Comparison of ENCODE assay signal across 16 mouse cellular contexts in genomic region chr3:69797533-69797932, GRCm38 (mm10).
DNase-seq lines count a peak whose midpoint lies in the region; ATAC-seq lines count a peak whose summit lies in the region.
"Had no signal": no experiment of that assay in that cellular context is flagged by ENCODE, and none has a peak within 500 bp of the region (broad histone marks: within the 10 kb centered on the region; RNA-seq: fewer than 3 reads in every experiment).

No protein-coding gene starts in this region.

- DNase-seq in cerebellum, postnatal 4 days (ENCODE audit: low spot score in 2 of 2): no peak
- peak; percentile 84 to 89 for DNase-seq in cerebellum, adult 18-20 months
- peak; percentile 93 for DNase-seq in cerebellum, adult 9-11 months
- peak; percentile 83 to 84 for DNase-seq in cerebellum, postnatal 36 days
- DNase-seq in T-cell, adult 2 months (ENCODE audit: low spot score): no peak
- no peak for DNase-seq in embryo, embryonic 10 days (ENCODE audit: low spot score)
- DNase-seq in frontal cortex, postnatal 25 days (ENCODE audit: low spot score in 2 of 2): no peak
- DNase-seq: adrenal gland, postnatal 10 days; B cell, adult 2 months; embryo, embryonic 11 days; gastrocnemius, postnatal 10 days; heart, adult 18-20 months; kidney, adult 18-20 months had no signal

- ATAC-seq in cerebellum, adult (ENCODE audit: insufficient number of reproducible peaks, low FRiP score, low TSS enrichment): peak; percentile 94
- ATAC-seq: CD4-positive, CD25-positive, alpha-beta regulatory T cell, adult 4 months; intestine, embryonic 15.5 days had no signal

Comparison
In these comparisons a context has a peak if more than half of its experiments do, and no peak if none do; other contexts are left out.
1. DNase-seq: peak in cerebellum, adult 18-20 months (2 of 2), cerebellum, adult 9-11 months (single experiment) and cerebellum, postnatal 36 days (2 of 2); none in cerebellum, postnatal 4 days (0 of 2), T-cell, adult 2 months (single experiment), embryo, embryonic 10 days (single experiment) and frontal cortex, postnatal 25 days (0 of 2).